Mouse (Mus musculus) lung, adult 2 months (tissue): ENCODE results near the gene Lsp1.

Experiments used
- CTCF ChIP-seq: fragments of 200-500 bp; IDR thresholded peaks from 2 replicates; pipeline ENCODE4 v1.5.1; 2011; ENCODE audit warnings: mild to moderate bottlenecking, low read length, control low read depth; ENCODE audit not compliant: insufficient read depth
- POLR2A ChIP-seq: fragments of 200-500 bp; IDR thresholded peaks from 2 replicates; pipeline ENCODE4 v1.6.1; 2011; ENCODE audit warnings: low read depth, mild to moderate bottlenecking, control low read depth, low read length, borderline replicate concordance; ENCODE audit errors: extremely low read depth

GRCm38 (mm10) chr7:142498575-142498974 lies 38.0 kb downstream of the Lsp1 start, which contains the start of gene Tnnt3:
- TF ChIP-seq CTCF: no peak
- no peak for TF ChIP-seq POLR2A
